Mouse (Mus musculus): ENCODE measurements around the gene Dlgap5.

The Dlgap5 gene

DNA sequence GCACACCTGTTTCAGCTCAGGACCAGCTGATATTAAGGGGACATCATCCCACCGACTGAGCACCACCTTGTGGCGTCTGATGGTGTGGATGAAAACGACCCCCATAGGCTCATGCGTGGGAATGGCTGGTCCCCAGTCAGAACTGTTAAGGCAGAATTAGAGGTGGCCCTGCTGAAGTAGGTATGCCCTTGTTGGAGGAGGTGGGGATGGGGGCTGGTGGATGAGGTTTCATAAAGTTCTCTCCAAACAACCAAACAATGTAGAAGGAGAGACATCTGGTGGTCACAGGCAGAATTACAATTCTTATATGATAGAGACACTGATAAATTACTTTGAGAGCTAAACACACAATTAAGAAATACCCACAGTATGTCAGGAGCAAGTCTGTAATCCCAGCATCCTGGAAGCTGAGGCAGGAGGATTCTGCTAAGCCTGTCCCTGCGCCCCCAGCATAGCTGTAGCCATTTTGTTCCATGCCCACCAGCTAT lies 22.0 kb downstream of the Dlgap5 start:
- in situ Hi-C loops (cut with MboI; ENCODE audit: unreplicated experiment in 2 of 2): loop anchor here (5.0 to 25.0 kb wide), 7 partner anchors 64 to 511 kb away; partner anchors contain the start of genes Samd4 (in 2 of the 2), Socs4 (in 1 of the 2) and Wdhd1 (in 1 of the 2)

DNA sequence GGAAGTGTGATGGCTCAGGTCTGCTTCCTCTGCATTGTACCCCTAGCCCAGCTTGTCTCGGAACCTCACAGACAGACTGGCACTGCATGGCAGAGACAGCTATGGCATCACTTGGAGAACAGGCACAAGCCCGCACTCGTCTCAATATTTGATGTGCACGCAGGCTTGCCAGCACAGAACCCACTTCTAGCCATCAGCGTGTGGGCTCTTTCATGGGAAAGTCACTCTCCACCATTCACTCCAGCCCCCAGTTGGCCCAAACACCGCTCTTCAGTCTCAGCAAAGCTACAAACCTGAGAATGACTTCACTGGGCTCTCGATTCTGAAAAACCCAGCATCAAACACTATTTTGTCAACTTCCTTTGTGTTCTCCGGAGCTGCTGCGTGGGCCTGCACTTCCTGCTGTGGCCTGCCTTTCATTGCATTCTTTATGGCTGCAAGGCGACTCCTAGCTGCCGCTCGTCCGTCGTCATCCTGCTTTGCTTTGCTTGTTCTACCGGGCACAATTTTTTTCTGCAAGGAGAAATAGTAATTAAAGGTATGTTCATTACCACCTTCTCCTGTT lies 22.7 kb downstream of the Dlgap5 start:
- in situ Hi-C loops (cut with MboI; ENCODE audit: unreplicated experiment in 2 of 2): loop anchor here (5.0 to 25.0 kb wide), 7 partner anchors 63 to 511 kb away; partner anchors contain the start of genes Samd4 (in 2 of the 2), Socs4 (in 1 of the 2) and Wdhd1 (in 1 of the 2)

DNA sequence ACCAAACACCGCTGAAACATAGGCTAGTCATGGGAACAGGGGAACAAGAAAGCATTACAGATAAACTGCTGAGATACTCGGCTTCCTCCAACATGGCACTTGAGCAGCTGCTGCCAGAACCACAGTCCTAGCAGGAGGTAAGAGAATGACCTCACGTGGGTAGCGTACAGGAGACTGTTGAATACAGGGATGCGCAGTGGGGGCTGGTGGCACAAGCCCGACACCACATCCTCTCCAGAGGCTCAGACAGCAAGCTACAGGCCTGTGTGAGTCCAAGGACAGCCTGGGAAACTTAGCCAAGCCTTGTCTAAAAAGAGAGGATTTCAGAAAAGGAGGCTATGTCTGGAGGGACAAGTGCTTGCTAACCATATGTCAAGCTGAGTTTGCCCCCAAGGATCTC lies 23.2 kb downstream of the Dlgap5 start:
- in situ Hi-C loops (cut with MboI; ENCODE audit: unreplicated experiment in 2 of 2): loop anchor here (5.0 to 25.0 kb wide), 7 partner anchors 63 to 510 kb away; partner anchors contain the start of genes Samd4 (in 2 of the 2), Socs4 (in 1 of the 2) and Wdhd1 (in 1 of the 2)

DNA sequence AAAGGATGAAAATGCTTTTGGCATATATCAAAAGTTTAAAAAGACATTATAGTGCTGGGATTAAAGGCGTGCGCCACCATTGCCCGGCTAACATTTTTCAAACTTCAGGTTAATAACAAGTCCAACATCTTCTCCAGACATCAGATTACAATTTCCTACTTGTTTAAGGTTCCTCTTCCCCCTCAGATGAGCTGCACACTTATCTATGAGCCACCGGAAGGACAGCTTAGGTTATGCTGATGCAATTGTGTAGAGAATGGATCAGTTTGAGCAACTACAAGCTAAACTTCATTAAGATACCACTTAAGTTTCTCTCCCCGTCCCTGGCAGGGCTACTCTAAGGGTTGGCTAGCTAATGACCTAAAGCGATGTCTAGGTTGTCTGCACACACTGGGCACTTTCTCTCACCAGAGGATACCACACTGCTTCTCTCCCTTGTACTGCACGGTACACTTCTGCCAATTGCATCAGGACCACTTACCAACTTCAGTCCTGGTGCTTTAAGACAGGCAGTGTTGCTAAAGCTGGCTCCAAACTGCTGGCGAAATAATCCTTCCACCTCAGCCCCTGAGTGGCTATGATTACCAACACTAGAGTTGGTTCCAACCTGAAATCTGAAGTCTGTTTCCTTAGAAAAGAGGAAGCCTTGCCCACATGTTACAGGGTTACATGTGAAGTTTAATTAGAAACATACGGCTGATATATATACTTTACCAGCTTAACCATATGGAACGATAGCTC lies 24.7 kb downstream of the Dlgap5 start:
- in situ Hi-C loops (cut with MboI; ENCODE audit: unreplicated experiment in 2 of 2): loop anchor here (5.0 to 25.0 kb wide), 6 partner anchors 51 to 509 kb away; partner anchors contain the start of genes Samd4 (in 2 of the 2), Socs4 (in 1 of the 2) and Wdhd1 (in 1 of the 2)

DNA sequence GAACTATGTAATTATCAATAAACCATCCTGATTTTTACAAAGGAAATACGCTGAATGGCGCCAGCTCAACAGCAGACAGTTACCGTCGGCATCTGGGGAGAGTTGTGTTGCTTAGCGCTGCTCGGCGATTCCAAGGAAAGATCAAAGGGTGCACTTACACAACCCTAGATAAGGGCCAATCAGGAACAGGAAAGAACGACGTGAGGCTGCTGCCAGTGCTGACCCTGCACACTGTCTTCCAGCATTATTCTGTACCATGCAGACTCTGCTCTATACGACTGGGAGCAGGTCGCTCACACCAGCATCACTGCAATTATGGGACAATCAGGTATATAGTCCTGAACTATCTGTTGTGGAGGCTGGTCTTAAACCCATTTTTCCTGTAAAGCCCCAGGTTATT lies 32.1 kb downstream of the Dlgap5 start:
- in situ Hi-C loops (cut with MboI; ENCODE audit: unreplicated experiment in 2 of 2): loop anchor here in 1 of 2 experiments (25.0 kb wide), 1 partner anchor 499 kb away; the partner anchor contains the start of gene Samd4

DNA sequence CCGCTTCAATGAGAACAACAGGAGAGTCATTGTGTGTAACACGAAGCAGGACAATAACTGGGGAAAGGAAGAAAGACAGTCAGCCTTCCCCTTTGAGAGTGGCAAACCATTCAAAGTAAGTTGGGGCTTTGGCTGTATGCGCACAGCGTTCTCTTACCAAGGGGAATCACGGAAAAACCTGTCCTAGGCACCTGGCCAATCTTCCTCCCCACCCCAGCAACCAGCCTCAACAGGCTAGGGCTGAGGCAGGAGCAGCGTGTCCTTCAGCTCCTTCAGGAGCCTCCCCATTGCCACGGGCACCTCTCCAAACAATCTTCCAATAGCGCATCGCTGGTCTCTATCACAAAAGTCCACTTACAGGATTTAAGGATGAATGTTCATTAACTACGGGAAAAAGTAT lies 33.6 kb downstream of the Dlgap5 start:
- in situ Hi-C loops (cut with MboI; ENCODE audit: unreplicated experiment in 2 of 2): loop anchor here in 1 of 2 experiments (25.0 kb wide), 1 partner anchor 497 kb away; the partner anchor contains the start of gene Samd4

DNA sequence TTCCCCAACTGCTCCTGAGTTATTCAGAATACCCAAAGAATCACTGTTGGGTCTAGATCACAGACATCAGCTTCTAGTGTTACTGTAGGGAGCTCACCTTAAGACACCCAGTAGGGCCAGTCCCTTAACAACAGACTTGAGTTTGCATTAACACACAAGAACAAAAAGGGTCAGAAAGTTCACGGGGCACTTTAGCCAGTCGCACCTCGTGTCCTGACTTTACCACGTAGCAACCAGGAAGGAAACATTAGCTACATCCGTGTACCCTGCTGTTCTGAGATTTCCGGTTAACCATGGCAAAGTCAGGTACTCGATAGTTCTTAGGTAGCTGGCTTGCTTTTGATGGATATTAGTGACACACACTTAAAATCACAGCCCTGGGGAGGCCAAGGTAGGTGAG lies 34.3 kb downstream of the Dlgap5 start:
- in situ Hi-C loops (cut with MboI; ENCODE audit: unreplicated experiment in 2 of 2): loop anchor here in 1 of 2 experiments (25.0 kb wide), 1 partner anchor 497 kb away; the partner anchor contains the start of gene Samd4

DNA sequence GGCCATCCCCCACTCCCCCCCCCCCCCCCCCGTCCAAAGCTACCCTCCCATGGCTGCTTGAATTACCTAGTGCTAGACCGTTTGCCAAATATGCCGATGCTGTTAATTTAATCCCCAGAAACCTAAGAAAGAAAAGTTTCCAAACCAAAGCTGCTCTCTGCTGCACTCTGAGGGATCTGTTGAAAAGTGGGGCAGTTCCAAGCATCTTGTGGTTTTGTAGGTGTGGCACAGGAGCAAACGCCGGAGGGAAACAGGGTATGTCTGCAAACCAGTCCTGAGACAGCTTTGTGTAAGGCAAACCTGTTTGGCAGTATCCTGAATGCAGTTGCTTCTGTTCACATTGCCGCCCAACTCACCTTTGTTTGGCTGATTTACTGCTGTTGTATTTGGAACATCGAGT lies 39.9 kb downstream of the Dlgap5 start:
- in situ Hi-C loops (cut with MboI; ENCODE audit: unreplicated experiment in 2 of 2): loop anchor here in 1 of 2 experiments (25.0 kb wide), 1 partner anchor 491 kb away; the partner anchor contains the start of gene Samd4

DNA sequence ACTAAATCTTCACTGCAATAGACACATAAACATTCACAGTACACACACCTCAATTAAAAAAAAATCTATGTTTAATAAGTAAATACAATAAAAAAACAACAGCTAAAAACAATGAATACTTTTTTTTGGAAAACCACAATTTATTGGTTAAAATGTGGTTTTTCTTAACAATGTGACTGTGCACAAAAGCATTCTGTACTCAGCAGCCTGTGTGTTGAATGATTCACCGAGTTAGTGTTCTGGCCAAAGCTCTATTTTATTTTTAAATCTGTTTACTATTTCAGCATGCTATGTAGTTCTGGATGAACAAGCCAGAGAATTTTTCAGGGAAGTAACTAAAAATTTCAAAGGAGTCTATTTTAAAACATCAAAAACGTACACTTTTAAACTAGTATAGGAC lies 41.7 kb downstream of the Dlgap5 start:
- in situ Hi-C loops (cut with MboI; ENCODE audit: unreplicated experiment in 2 of 2): loop anchor here in 1 of 2 experiments (25.0 kb wide), 1 partner anchor 489 kb away; the partner anchor contains the start of gene Samd4

DNA sequence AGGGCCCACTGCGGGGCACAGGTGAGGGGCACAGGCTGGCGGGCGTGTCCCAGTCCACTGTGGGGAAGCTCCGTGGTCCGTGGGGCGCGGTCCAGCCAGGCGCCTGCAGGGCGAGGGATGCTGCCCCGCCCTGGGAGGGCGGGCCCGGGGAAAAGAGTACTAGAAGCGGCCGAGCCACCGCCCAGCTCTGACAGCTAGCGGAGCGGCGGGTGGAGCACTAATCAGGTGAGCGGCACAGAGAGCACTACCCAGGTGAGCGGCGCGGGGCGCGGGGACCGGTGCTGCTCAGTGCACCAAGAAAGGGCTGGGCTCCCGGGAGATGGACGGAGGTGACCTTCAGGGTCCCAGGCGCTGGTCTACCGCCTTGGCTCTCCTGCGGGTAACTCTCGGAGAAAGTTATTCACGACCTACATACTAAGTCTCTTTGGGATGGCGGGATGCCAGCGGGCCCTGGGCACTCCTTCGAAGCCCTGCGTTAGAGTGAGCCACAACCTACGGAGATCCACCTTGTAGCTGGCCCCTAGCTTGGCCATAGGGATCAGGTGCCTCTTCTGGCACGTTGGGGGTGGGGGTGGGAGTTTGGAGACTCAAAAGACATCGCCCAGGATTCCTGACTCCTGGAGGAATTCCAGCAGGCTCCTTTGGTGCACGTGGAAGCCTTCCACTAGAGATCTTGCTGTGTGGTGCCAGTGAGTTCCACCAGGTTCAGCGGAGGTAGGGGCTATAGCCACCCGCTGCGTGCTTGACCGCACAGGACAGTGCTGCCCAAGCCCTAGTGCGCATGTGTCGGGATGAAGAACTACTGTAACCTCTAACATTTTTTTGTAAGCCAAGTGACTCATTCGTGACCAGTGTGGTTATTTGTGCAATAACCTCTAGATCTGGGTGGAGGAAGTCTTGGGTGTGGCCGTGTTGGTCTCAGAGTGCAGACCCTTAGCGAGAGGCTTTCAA lies 44.2 kb downstream of the Dlgap5 start:
- in situ Hi-C loops (cut with MboI; ENCODE audit: unreplicated experiment in 2 of 2): no loop called here

DNA sequence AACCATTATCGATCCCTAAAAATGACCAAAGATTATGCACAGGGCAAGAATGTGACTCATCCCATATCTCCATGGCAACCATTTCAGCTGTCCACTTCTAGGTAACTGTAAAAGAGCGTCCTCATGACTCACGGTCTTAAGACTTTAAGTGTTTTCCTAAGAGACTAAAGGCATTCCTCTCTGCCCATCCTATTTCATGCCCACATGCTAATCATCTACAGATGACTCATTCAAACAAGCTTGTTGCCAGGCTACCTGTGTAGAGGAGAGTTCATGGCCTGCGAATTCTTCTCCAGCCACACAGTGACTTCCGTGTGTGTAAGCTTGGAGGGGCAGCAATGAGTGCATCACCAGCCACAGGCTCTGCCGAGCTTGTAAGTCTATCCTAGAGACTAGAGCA lies 46.5 kb downstream of the Dlgap5 start:
- in situ Hi-C loops (cut with MboI; ENCODE audit: unreplicated experiment in 2 of 2): no loop called here

DNA sequence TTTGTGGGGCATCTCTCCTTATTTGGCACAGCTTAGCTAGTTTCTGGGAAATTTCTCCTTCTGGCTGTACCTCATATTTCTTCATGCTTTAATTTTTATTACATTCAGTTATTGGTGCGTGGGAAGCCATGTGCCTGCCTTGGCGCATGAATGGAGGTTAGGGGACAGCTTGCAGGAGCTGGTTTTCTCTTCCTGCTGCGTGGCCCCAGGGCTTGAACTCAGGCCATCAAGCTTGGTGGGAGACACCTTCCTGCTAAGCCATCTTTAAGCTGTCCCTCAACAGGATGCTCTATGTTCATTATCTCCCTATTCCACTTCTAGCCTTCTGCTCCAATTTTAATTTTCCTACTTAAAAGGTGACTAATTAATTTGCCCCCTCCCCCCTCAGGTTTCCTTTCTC lies 47.4 kb downstream of the Dlgap5 start:
- in situ Hi-C loops (cut with MboI; ENCODE audit: unreplicated experiment in 2 of 2): no loop called here

DNA sequence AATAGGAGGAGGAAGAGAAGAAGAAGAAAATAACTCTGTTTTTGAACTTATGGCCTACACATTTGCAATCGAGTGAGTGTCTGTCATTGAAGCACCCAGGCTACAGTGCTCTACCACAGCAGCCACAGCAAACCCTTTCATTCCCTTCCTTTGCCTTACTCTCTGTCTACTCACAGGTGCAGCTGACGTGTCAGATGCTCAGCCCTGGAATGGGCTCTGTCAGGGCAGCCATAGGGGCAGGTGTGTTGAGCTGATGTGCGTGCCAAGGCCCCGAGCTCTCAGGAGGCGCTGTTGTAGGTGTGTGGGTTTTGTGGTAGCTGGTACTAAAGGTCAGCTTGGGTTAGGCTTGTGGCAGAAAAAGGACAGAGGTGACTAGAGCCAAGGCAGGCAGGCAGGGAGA lies 48.5 kb downstream of the Dlgap5 start:
- in situ Hi-C loops (cut with MboI; ENCODE audit: unreplicated experiment in 2 of 2): no loop called here

DNA sequence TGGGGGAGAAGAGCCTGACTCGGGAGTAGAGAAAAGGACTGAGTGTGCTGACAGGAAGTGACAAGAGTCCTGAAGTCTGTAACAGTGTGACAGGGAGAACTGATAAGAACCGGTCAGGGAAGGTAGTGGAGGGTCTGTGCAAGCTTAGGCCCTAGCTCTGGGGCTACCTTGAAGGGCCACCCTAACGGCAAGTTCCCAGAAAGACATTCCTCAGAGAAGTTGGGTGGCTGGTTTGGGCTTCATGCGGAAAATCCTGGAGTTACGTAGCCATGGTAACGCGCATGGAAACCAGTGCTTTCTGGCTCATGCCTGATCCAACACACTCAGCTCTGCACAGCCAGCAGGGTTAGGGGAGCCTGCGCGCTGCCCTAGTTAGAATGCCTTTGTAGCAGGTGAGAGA lies 50.7 kb downstream of the Dlgap5 start, which contains the start of gene Lgals3:
TSS of gene Lgals3 (plus strand) at position 291 of the 400 bp plus-strand sequence.
- in situ Hi-C loops (cut with MboI; ENCODE audit: unreplicated experiment in 2 of 2): no loop called here

DNA sequence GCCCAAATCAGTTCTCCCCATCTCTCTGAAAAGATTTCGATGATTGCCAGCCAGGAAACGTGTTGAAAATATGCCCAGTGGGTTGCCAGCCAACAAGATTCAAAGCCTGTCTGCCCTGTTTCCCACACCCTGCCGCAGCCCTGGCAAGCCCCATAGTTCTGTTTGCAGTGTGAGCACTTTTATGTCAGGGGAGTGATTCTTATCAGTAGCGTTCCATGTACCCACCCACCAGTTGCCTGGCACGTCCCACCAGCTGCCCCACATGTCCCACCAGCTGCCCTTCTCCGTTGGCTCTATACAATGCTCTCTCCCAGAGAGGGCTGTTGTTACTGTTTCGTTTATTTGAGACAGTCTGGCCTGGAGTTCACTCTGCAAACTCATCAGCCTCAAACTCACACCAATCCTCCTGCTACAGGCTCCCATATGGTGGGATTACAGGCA lies 51.3 kb downstream of the Dlgap5 start:
- in situ Hi-C loops (cut with MboI; ENCODE audit: unreplicated experiment in 2 of 2): no loop called here

DNA sequence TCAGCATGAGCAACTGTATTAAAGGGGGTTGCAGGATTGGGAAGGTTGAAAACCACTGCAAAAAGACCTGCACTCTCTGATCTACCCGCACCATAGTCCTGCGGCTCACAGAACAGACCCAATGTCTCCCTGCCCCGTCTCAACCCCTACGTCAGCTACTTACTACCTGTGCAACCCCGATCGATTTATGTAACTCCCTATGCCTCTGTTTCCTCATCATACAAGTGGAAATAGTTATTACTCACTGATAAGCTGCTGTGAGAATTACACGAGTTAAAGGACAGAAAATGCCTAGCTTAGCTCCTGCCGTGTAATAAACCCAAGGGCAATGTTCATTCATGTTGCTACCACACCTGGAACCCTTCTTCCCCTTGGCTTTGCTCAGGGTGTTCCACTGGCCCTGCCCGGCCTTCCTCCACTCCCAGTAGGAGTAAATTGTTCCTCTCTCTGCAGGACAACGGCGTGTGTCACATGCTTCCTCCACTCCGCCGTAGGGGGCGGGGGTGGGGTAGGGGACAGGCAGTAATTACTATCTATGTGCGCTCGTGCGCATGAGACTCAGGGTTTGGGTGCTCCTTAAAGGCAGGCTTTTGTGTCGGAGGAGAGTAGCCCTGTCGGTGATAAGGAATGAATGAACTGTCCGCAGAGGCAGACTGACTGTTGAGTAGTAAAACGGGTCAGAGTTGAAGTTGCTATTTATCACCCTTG lies 53.3 kb downstream of the Dlgap5 start:
- in situ Hi-C loops (cut with MboI; ENCODE audit: unreplicated experiment in 2 of 2): no loop called here

DNA sequence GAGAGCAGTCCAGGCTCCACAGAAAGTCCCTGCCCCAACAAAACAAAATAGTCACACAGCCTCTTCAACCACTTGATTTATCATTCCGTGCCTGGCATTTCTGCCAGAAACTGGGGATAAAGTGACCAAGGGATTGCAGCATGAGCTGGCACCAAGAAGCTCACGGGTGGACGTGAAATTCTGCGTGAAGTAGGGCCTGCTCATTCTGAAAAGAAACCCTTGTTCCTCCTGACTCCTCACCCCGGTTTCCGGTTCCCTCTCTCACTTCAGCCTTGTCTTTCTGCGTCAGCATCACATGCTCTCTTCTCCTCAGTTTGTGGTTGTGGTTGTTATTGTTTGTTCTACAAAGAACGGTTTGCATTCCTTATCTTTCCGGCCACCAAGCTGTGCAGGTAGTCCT lies 56.3 kb downstream of the Dlgap5 start:
- in situ Hi-C loops (cut with MboI; ENCODE audit: unreplicated experiment in 2 of 2): no loop called here

DNA sequence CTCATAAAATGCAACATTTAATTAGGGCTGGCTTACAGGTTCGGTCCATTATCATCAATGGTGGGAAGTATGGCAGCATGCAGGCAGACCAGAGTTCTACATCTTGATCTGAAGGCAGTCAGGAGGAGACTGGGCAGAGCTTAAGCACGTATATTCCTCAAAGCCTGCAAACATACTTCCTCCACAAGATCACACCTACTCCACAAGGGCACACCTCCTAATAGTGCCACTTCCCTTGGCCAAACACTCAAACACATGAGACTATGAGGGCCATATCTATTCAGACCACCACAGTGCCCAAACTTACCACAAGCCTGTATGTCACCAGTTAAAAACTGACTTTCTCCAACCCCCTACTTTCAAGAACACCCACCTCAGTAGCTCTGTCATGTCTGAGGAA lies 56.8 kb downstream of the Dlgap5 start:
- in situ Hi-C loops (cut with MboI; ENCODE audit: unreplicated experiment in 2 of 2): no loop called here

DNA sequence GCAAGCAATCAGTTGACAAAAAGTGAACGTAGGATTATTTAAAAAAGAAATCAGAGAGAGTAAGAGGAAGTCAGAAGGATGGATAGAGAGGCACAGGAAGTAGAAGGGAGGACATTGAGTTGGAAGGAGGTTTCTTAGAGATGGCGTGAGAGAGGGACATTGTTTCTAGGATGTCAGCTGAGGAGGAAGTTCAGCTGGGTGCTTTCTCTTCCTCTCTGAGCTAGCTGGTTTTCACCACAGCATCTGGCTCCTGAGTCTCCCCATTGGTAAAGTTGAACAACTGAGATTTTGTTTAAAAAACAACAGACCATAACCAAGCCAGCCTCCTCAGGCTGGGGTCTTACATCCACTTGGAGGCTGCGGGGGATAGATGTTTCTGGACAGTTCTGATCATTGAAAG lies 58.6 kb downstream of the Dlgap5 start:
- in situ Hi-C loops (cut with MboI; ENCODE audit: unreplicated experiment in 2 of 2): no loop called here

Measured in v-Abl transformed pro-B cells (cell line).